Mouse (Mus musculus) lung, postnatal 0 days (tissue): ENCODE measurements at regions not wholly inside any gene's neighbourhood (a gene's known extent, or its start where the extent isn't known, plus 50 kb on each side); places are given as distances from the start of the nearest gene placed in this dataset.
A peak's percentile ranks its signal among the peaks of the same experiment; 100 is the strongest.

Source experiments
- ATAC-seq: fragments of 200-750 bp; cut with Nextera tagmentation; 2 replicates; pipeline ENCODE4 v1.8.0; 2017; ENCODE audit warnings: moderate library complexity
- DNase-seq: peaks from one replicate; pipeline ENCODE4 v3.0.0-alpha.2; 2016; ENCODE audit warnings: low spot score
- H3K27ac ChIP-seq: fragments of 300-500 bp; sonication (generic); 2 replicates; pipeline ENCODE4 v1.5.1; 2014; ENCODE audit warnings: antibody characterized with exemption, mild to moderate bottlenecking, low read length, mixed read lengths
- H3K27me3 ChIP-seq: fragments of 300-500 bp; sonication (generic); replicated peaks from 2 replicates; pipeline ENCODE4 v1.6.1; 2014; ENCODE audit warnings: low read length, mixed read lengths; ENCODE audit not compliant: insufficient read depth
- H3K36me3 ChIP-seq: fragments of 300-500 bp; sonication (generic); 2 replicates; pipeline ENCODE4 v1.6.1; 2014; ENCODE audit warnings: low read length, mixed read lengths; ENCODE audit not compliant: insufficient read depth
- H3K4me1 ChIP-seq: fragments of 300-500 bp; sonication (generic); 2 replicates; pipeline ENCODE4 v1.6.1; 2014; ENCODE audit warnings: antibody characterized with exemption, low read depth, low read length, mixed read lengths; ENCODE audit not compliant: insufficient read depth
- H3K4me2 ChIP-seq: fragments of 300-500 bp; sonication (generic); replicated peaks from 2 replicates; pipeline ENCODE4 v1.6.1; 2014; ENCODE audit warnings: low read depth, mild to moderate bottlenecking, low read length, moderate library complexity, mixed read lengths
- H3K4me3 ChIP-seq: fragments of 300-500 bp; sonication (generic); 2 replicates; pipeline ENCODE4 v1.5.1; 2014; ENCODE audit warnings: low read depth, low read length
- H3K9ac ChIP-seq: fragments of 300-500 bp; sonication (generic); replicated peaks from 2 replicates; pipeline ENCODE4 v1.6.1; 2014; ENCODE audit warnings: low read depth, mild to moderate bottlenecking
- H3K9me3 ChIP-seq: fragments of 300-500 bp; sonication (generic); 2 replicates; pipeline ENCODE4 v1.6.1; 2016; ENCODE audit warnings: low read length, mixed read lengths
- CTCF ChIP-seq: IDR thresholded peaks from 2 replicates; pipeline ENCODE4 v1.5.1; 2016; ENCODE audit warnings: antibody characterized with exemption, mild to moderate bottlenecking
- EP300 ChIP-seq: IDR thresholded peaks from 2 replicates; pipeline ENCODE4 v1.6.1; 2016; ENCODE audit warnings: antibody characterized with exemption, mild to moderate bottlenecking, control low read depth
- WGBS: fragments of 180-500 bp; shearing (Covaris S2); extraction: QIAGEN DNeasy Blood & Tissue Kit; methylation state at CpG from one replicate; pipeline ENCODE4 v1.1.7; 2014; 5-methylcytosine and 5-hydroxymethylcytosine counted together

- Histone ChIP-seq H3K9me3 (no peaks in the 10 kb centered on the region), H3K4me2 (no peak overlapping the region), H3K4me3 (no peak overlapping the region), H3K9ac (no peak overlapping the region), H3K36me3 (no peaks in the 10 kb centered on the region), H3K4me1 (no peaks in the 10 kb centered on the region), H3K27ac (no peak overlapping the region), H3K27me3 (no peaks in the 10 kb centered on the region)
- no peak for TF ChIP-seq EP300
- TF ChIP-seq CTCF = peak; percentile 25
- DNase-seq = no peak
- WGBS = 46% methylated on average over 6 of the region's 6 CpGs
- no peak for ATAC-seq
Observed at GRCm38 (mm10) chr19:54206819-54207218, 162.9 kb downstream of the Adra2a start.

GRCm38 (mm10) chr19:54212169-54212568 is 168.2 kb downstream of the Adra2a start:
- DNase-seq = no peak
- no peak overlapping the region for H3K4me3 ChIP-seq

GRCm38 (mm10) chr19:54244176-54244575 is 200.2 kb downstream of the Adra2a start:
- no peak overlapping the region for H3K9ac ChIP-seq
- WGBS = 52% methylated on average over 6 of the region's 6 CpGs
- no peak overlapping the region for H3K27ac ChIP-seq
- H3K4me2 ChIP-seq = no peak overlapping the region
- DNase-seq = no peak
- no peaks in the 10 kb centered on the region for H3K36me3 ChIP-seq
- ATAC-seq = no peak
- H3K4me3 ChIP-seq = no peak overlapping the region
- TF ChIP-seq CTCF (no peak), EP300 (no peak)
- no peaks in the 10 kb centered on the region for H3K9me3 ChIP-seq
- H3K4me1 ChIP-seq = no peaks in the 10 kb centered on the region
- H3K27me3 ChIP-seq = no peaks in the 10 kb centered on the region

More at GRCm38 (mm10) chr19:54212169-54212568, 168.2 kb downstream of the Adra2a start:
- no peaks in the 10 kb centered on the region for H3K36me3 ChIP-seq
- no peaks in the 10 kb centered on the region for H3K9me3 ChIP-seq
- no peak for TF ChIP-seq CTCF
- no peak for TF ChIP-seq EP300
- no peak overlapping the region for H3K4me2 ChIP-seq
- no peak overlapping the region for H3K27ac ChIP-seq
- no peaks in the 10 kb centered on the region for H3K4me1 ChIP-seq
- no peak for ATAC-seq
- WGBS = 37% methylated on average over 7 of the region's 7 CpGs
- H3K27me3 ChIP-seq = no peaks in the 10 kb centered on the region
- no peak overlapping the region for H3K9ac ChIP-seq

- Histone ChIP-seq H3K27me3 (no peaks in the 10 kb centered on the region), H3K4me1 (no peaks in the 10 kb centered on the region), H3K9me3 (no peaks in the 10 kb centered on the region), H3K4me3 (no peak overlapping the region), H3K9ac (no peak overlapping the region), H3K36me3 (no peaks in the 10 kb centered on the region), H3K4me2 (no peak overlapping the region), H3K27ac (no peak overlapping the region)
- ATAC-seq = no peak
- DNase-seq = peak; percentile 29
- TF ChIP-seq CTCF = peak; percentile 59
- TF ChIP-seq EP300 = no peak
- WGBS = 13% methylated on average over 6 of the region's 6 CpGs
Observed at GRCm38 (mm10) chr19:54248256-54248936, 204.4 kb downstream of the Adra2a start.

GRCm38 (mm10) chr19:54252145-54252664 is 208.3 kb downstream of the Adra2a start:
- Histone ChIP-seq H3K27me3 (no peaks in the 10 kb centered on the region), H3K4me3 (no peak overlapping the region), H3K9me3 (no peaks in the 10 kb centered on the region), H3K36me3 (no peaks in the 10 kb centered on the region), H3K4me1 (no peaks in the 10 kb centered on the region), H3K27ac (no peak overlapping the region), H3K4me2 (no peak overlapping the region), H3K9ac (no peak overlapping the region)
- ATAC-seq (no peak), DNase-seq (no peak)
- no peak for TF ChIP-seq EP300
- TF ChIP-seq CTCF = no peak
- WGBS = 82% methylated on average over 7 of the region's 7 CpGs

GRCm38 (mm10) chr19:54257889-54258288 is 213.9 kb downstream of the Adra2a start:
- H3K9ac ChIP-seq = no peak overlapping the region
- no peak overlapping the region for H3K4me3 ChIP-seq
- TF ChIP-seq CTCF (peak; percentile 25), EP300 (no peak)
- no peak for DNase-seq
- no peaks in the 10 kb centered on the region for H3K27me3 ChIP-seq
- H3K4me2 ChIP-seq = no peak overlapping the region
- H3K27ac ChIP-seq = no peak overlapping the region
- no peak for ATAC-seq
- no peaks in the 10 kb centered on the region for H3K4me1 ChIP-seq
- no peaks in the 10 kb centered on the region for H3K36me3 ChIP-seq
- WGBS = 83% methylated on average over 3 of the region's 3 CpGs
- no peaks in the 10 kb centered on the region for H3K9me3 ChIP-seq
